Mouse (Mus musculus) hindbrain, embryonic 12.5 days (tissue): ENCODE data around the gene Coq5. TPM values are rescaled to one million over a fixed set of nuclear protein-coding genes. Genes with fewer than 3 reads are reported as not detected.
"Not testable (repeated sequence)": the region's sequence is repeated elsewhere in the genome, so short reads cannot be mapped to it uniquely, and the experiment has no call there.

Experiments
- ATAC-seq: fragments of 200-750 bp; cut with Nextera tagmentation; 2 replicates; pipeline ENCODE4 v1.8.0; 2017; ENCODE audit warnings: moderate TSS enrichment; ENCODE audit not compliant: low FRiP score
- H3K27ac ChIP-seq: fragments of 300-500 bp; sonication (generic); 2 replicates; pipeline ENCODE4 v1.5.1; 2016; ENCODE audit warnings: mild to moderate bottlenecking
- H3K27me3 ChIP-seq: fragments of 300-500 bp; sonication (generic); 2 replicates; pipeline ENCODE4 v1.6.1; 2016; ENCODE audit warnings: mild to moderate bottlenecking
- H3K36me3 ChIP-seq: fragments of 300-500 bp; sonication (generic); 2 replicates; pipeline ENCODE4 v1.6.1; 2016; ENCODE audit warnings: mild to moderate bottlenecking
- H3K4me1 ChIP-seq: fragments of 300-500 bp; sonication (generic); 2 replicates; pipeline ENCODE4 v1.6.1; 2016
- H3K4me2 ChIP-seq: fragments of 300-500 bp; sonication (generic); replicated peaks from 2 replicates; pipeline ENCODE4 v1.6.1; 2016; ENCODE audit warnings: mild to moderate bottlenecking
- H3K4me3 ChIP-seq: fragments of 300-500 bp; sonication (generic); 2 replicates; pipeline ENCODE4 v1.5.1; 2016; ENCODE audit warnings: mild to moderate bottlenecking
- H3K9ac ChIP-seq: fragments of 300-500 bp; sonication (generic); 2 replicates; pipeline ENCODE4 v1.6.1; 2016; ENCODE audit warnings: mild to moderate bottlenecking, moderate library complexity
- H3K9me3 ChIP-seq: fragments of 300-500 bp; sonication (generic); replicated peaks from 2 replicates; pipeline ENCODE4 v1.6.1; 2016; ENCODE audit warnings: mild to moderate bottlenecking
- WGBS: fragments of 180-500 bp; shearing (Covaris S2); methylation state at CpG from one replicate; pipeline ENCODE4 v1.1.7; 2016; 5-methylcytosine and 5-hydroxymethylcytosine counted together
- polyA plus RNA-seq: library from polyadenylated mRNA; unstranded; fragments of >200 nt; fragmentation: Nextera tagmentation; extraction: Ambion mirVana; gene quantifications from 2 replicates; pipeline ENCODE4 v1.2.1, GENCODE M21; 2016

Gene Coq5
- polyA plus RNA-seq, 1 experiment from 2014 or later = 51.3 TPM

DNA sequence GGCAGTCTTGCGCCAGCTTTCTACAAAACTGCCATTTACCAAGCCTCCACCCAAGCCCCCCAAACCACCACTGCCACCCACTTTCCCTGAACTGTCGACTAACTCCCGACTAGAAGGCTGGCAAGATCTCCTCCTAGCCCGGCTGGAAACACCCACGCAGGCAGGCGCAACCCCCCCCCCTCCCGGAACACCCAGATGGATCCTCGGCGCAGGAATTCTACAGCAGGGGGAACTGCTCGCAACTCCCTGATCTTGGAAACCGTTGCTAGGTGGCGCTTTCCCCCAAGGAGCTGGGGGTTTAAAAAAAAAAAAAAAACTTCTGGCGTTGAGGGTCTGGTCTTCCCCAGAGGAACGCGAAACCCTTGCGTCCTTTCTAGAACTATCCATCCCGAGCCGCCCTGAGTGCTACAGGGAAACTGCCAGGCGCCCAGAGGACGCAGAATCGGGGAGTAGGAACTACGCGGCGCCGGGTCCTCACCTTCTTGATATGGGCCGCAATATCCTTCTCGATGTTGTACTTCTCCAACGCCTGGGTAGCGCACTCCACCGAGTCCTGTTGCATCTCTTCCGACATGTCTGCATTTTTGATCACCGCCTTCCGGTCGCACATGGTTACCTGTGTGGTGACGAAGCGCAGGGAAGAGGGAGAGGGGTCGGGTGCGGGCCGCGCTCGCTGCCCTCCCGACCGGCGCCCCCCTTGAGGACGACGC lies 20.7 kb downstream of the Coq5 start:
- peak; percentile 1; the same call in 1 of the 2 replicates for ATAC-seq
- Histone ChIP-seq H3K27me3 (peaks cover 7% of the 10 kb centered on the region), H3K4me1 (peaks cover 25% of the 10 kb centered on the region), H3K9ac (peak overlapping the region; percentile 90), H3K4me2 (peak overlapping the region; percentile 65), H3K27ac (peak overlapping the region; percentile 95), H3K9me3 (no peaks in the 10 kb centered on the region), H3K36me3 (peaks cover 39% of the 10 kb centered on the region), H3K4me3 (peak overlapping the region; percentile 89)
- 1% methylated on average over 46 of the region's 46 CpGs for WGBS

GRCm38 (mm10) chr5:115300792-115301614 lies 21.5 kb downstream of the Coq5 start, which contains the start of gene Dynll1:
Gene Dynll1, minus strand, starts transcription at chr5:115300999.
- peaks cover 25% of the 10 kb centered on the region for H3K4me1 ChIP-seq
- peak within 1 kb of the TSS; percentile 65 for H3K4me2 ChIP-seq
- H3K27ac ChIP-seq = peak within 1 kb of the TSS; percentile 95
- peak within 1 kb of the TSS; percentile 90 for H3K9ac ChIP-seq
- ATAC-seq = peak; percentile 98
- no peaks in the 10 kb centered on the region for H3K9me3 ChIP-seq
- peak within 1 kb of the TSS; percentile 89 for H3K4me3 ChIP-seq
- WGBS = under 1% methylated on average over 63 of the region's 66 CpGs
- H3K36me3 ChIP-seq = peaks cover 31% of the 10 kb centered on the region
- peaks cover 7% of the 10 kb centered on the region for H3K27me3 ChIP-seq

DNA sequence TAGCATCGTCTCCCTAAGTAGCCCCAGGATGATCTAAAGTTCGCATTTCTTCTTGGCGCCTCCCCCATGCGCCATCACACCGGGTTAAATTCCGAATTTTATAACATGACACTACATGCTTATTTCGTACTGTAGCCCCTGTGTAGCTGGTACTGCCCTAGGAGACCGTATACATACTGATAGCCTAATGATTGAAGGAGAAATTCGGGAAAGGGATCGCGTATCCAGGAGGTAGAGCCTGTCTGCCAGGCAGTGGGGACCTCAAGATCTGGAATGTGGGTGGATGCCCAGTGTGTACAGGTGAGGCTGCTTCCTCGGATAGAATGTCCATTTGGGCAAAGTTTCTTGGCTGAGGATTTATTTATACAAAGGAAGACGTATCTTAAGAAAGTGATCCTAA lies 22.1 kb downstream of the Coq5 start:
- ATAC-seq = no peak
- WGBS = 31% methylated on average over 13 of the region's 13 CpGs
- peak overlapping the region; percentile 42 for H3K9ac ChIP-seq
- H3K27me3 ChIP-seq = peaks cover 7% of the 10 kb centered on the region
- H3K4me1 ChIP-seq = peaks cover 25% of the 10 kb centered on the region
- peaks cover 25% of the 10 kb centered on the region for H3K36me3 ChIP-seq
- H3K4me3 ChIP-seq = peak overlapping the region; percentile 89
- H3K9me3 ChIP-seq = no peaks in the 10 kb centered on the region
- peak overlapping the region; percentile 95; the same call in 1 of the 2 replicates for H3K27ac ChIP-seq
- peak overlapping the region; percentile 65 for H3K4me2 ChIP-seq

DNA sequence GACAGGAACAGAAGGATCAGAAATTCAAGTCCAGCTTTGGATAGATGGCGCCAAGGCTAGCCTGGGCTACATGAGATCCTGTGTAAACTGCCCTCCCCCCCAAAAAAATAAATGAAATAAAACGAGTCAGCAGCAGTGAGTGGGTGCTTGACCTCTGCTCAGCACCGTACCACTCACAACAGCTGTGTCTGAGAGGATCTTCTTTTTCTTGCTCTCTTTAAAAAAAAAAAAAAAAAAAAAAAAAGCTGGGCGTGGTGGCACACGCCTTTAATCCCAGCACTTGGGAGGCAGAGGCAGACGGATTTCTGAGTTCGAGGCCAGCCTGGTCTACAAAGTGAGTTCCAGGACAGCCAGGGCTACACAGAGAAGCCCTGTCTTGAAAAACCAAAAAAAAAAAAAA lies 22.7 kb downstream of the Coq5 start:
- 74% methylated on average over 6 of the region's 7 CpGs for WGBS
- not testable (repeated sequence) for ATAC-seq, H3K27ac ChIP-seq, H3K9me3 ChIP-seq, H3K27me3 ChIP-seq, H3K4me3 ChIP-seq, H3K9ac ChIP-seq
- Histone ChIP-seq H3K36me3 (peaks cover 19% of the 10 kb centered on the region), H3K4me2 (peak overlapping the region; percentile 65), H3K4me1 (peaks cover 25% of the 10 kb centered on the region)

GRCm38 (mm10) chr5:115312354-115312753 lies 32.9 kb downstream of the Coq5 start:
- no peak overlapping the region for H3K27ac ChIP-seq
- H3K4me2 ChIP-seq = no peak overlapping the region
- H3K36me3 ChIP-seq = no peaks in the 10 kb centered on the region
- no peak overlapping the region; the same call in 1 of the 2 replicates for H3K4me3 ChIP-seq
- ATAC-seq = no peak
- no peaks in the 10 kb centered on the region; the same call in 1 of the 2 replicates for H3K27me3 ChIP-seq
- H3K9me3 ChIP-seq = no peaks in the 10 kb centered on the region
- 82% methylated on average over 4 of the region's 4 CpGs for WGBS
- H3K4me1 ChIP-seq = peaks cover 20% of the 10 kb centered on the region
- no peak overlapping the region for H3K9ac ChIP-seq

DNA sequence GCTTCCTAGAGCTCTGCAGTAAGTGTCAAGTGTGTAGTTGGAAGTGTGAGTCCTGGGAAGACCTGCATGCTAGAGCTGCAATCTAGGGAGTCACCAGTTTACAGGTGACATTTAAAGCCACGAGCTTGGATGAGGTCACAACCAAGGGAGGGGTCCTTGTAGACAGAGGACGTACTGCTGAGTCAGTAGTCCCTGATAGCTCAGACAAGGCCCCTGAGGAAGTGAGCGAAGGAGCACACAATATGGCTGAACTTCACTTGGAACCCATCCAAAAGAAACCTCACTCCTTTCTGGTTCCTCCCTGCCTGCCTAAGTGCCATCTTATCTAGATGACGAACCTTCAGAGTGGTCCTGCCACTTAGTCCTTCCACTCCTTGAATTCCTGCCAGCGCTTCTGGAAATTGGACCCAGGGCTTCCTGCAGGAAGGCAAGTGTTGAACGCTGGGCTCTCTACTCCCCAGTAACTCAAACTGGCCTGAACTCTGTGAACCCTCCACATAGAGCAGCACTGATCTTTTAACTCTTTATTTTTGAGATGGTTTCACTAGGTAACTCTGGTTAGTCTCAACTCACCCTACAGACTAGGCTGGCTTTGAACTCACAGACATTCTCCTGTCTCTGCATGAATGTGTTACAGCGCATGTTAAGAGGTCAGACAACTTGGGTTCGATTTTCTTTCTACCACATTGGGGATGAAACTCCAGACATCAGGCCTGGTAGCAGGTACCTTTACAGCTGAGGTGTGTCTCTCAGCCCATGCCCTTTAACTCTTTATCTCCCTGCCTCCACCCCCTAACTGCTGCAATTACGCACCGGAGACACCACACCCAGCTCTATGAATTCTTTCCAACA lies 33.6 kb downstream of the Coq5 start:
- WGBS = 76% methylated on average over 10 of the region's 10 CpGs
- ATAC-seq = no peak
- Histone ChIP-seq H3K27ac (no peak overlapping the region), H3K4me3 (no peak overlapping the region), H3K4me2 (no peak overlapping the region), H3K36me3 (no peaks in the 10 kb centered on the region), H3K9me3 (no peaks in the 10 kb centered on the region), H3K9ac (no peak overlapping the region), H3K4me1 (peaks cover 27% of the 10 kb centered on the region), H3K27me3 (no peaks in the 10 kb centered on the region; the same call in 1 of the 2 replicates)

GRCm38 (mm10) chr5:115313668-115313943 lies 34.1 kb downstream of the Coq5 start:
- H3K9me3 ChIP-seq = no peaks in the 10 kb centered on the region
- H3K27ac ChIP-seq = no peak overlapping the region
- 45% methylated on average over 5 of the region's 5 CpGs for WGBS
- ATAC-seq = no peak
- H3K4me1 ChIP-seq = peaks cover 33% of the 10 kb centered on the region
- no peak overlapping the region for H3K4me2 ChIP-seq
- no peaks in the 10 kb centered on the region; the same call in 1 of the 2 replicates for H3K27me3 ChIP-seq
- no peak overlapping the region for H3K9ac ChIP-seq
- H3K4me3 ChIP-seq = no peak overlapping the region
- H3K36me3 ChIP-seq = no peaks in the 10 kb centered on the region

GRCm38 (mm10) chr5:115316968-115317644 lies 37.6 kb downstream of the Coq5 start:
- peak; percentile 62; the same call in 1 of the 2 replicates for ATAC-seq

DNA sequence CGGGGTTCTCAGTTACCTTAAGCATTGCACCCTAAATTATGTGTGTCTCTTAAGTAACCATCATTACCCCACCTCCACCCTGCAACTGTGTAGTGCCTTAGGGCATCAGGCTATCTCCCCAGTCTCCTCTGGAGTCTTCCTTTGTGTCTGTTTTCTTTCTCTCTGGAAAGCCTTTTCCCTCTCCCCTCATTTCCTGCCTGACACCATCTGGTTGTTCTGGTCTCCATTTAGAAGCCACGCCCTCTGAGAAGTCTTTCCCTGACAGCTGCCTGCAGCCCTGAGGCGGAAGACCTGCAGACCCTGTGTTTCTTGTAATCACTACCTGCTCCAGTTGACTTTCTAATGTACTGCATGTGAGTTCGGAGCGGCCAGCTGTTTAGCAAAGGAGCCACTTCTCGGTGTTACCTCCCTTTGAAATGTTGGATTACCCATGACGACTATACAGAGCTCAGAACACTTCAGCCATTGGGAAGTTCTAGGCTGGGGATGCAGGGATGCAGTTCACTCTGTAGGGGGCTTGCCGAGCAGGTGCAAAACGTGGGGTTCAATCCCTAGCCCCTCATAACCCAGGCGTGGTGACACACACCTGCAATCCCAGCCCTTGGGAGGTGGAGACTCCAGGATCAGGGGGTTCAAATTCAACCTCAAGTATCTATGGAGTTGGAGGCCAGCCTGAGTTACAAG lies 38.3 kb downstream of the Coq5 start:
- H3K27ac ChIP-seq = peak overlapping the region; percentile 76
- H3K4me2 ChIP-seq = peak overlapping the region; percentile 9
- no peaks in the 10 kb centered on the region; the same call in 1 of the 2 replicates for H3K27me3 ChIP-seq
- peaks cover 43% of the 10 kb centered on the region for H3K4me1 ChIP-seq
- 4% methylated on average over 10 of the region's 10 CpGs for WGBS
- no peak overlapping the region for H3K4me3 ChIP-seq
- no peaks in the 10 kb centered on the region for H3K36me3 ChIP-seq
- H3K9me3 ChIP-seq = no peaks in the 10 kb centered on the region
- peak; percentile 74 for ATAC-seq
- no peak overlapping the region for H3K9ac ChIP-seq

More at GRCm38 (mm10) chr5:115316968-115317644, 37.6 kb downstream of the Coq5 start:
- H3K9ac ChIP-seq = no peak overlapping the region; the same call in 1 of the 2 replicates
- H3K27me3 ChIP-seq = no peaks in the 10 kb centered on the region; the same call in 1 of the 2 replicates
- no peaks in the 10 kb centered on the region for H3K36me3 ChIP-seq
- H3K9me3 ChIP-seq = no peaks in the 10 kb centered on the region
- H3K4me3 ChIP-seq = no peak overlapping the region
- H3K4me1 ChIP-seq = peaks cover 43% of the 10 kb centered on the region
- peak overlapping the region; percentile 76 for H3K27ac ChIP-seq
- WGBS = 5% methylated on average over 14 of the region's 14 CpGs
- H3K4me2 ChIP-seq = peak overlapping the region; percentile 9

DNA sequence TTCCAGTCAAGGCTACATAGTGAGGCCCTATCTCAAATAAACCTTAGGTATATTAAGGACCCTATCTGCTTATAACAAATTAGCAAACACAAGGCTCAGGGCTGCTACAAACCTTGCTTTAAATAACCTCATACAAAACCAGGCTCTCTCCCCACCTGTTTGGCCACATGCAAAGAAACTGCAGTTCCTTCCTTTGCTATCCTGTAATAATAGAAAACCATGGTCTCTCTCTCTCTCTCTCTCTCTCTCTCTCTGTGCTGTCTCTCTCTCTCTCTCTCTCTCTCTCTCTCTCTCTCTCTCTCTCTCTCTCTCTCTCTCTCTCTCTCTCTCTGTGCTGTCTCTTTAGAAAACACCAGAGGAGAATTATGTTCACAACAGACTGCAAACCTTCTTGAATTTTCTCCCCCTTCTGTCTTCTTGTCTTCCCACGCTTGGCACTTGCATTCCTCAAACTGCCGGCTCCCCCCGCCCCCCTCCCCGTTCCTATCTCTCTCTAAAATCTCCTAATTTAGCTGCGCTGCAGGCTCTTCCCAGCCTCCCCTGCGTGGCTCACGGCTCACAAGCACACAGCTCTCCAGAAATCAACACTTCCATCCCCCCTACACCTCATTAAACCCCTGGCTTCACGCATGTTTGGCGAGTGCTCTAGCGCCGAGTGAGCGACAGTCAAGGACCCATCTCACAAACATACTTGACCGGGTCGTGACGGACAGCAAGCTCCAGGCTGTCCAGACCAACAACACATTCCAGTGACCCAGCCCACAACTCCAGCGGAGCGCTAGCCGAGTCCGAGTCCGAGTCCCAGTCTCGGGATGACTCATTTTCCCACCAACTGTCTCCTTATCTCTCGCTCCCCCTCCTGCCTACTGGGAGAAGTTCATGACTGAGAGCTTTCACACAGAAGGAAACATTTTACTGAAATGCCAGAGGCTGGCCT lies 39.8 kb downstream of the Coq5 start:
- ATAC-seq = peak; percentile 28; the same call in 1 of the 2 replicates
- peak overlapping the region; percentile 73 for H3K4me2 ChIP-seq
- peaks cover 37% of the 10 kb centered on the region for H3K4me1 ChIP-seq
- under 1% methylated on average over 22 of the region's 22 CpGs for WGBS
- H3K4me3 ChIP-seq = peak overlapping the region; percentile 37
- no peaks in the 10 kb centered on the region for H3K9me3 ChIP-seq
- H3K27me3 ChIP-seq = no peaks in the 10 kb centered on the region
- H3K9ac ChIP-seq = peak overlapping the region; percentile 56
- H3K36me3 ChIP-seq = no peaks in the 10 kb centered on the region
- peak overlapping the region; percentile 67 for H3K27ac ChIP-seq
